Mouse (Mus musculus) bone marrow, adult 2 months (tissue): ENCODE data around the gene Tfcp2.

ENCODE experiments used
- CTCF ChIP-seq: fragments of 200-500 bp; IDR thresholded peaks from 2 replicates; pipeline ENCODE4 v1.5.1; 2011; ENCODE audit warnings: low read length, control low read depth; ENCODE audit not compliant: control insufficient read depth, insufficient read depth
- POLR2A ChIP-seq: fragments of 200-500 bp; IDR thresholded peaks from 2 replicates; pipeline ENCODE4 v1.6.1; 2011; ENCODE audit warnings: low read depth, mild to moderate bottlenecking, control low read depth, low read length, borderline replicate concordance; ENCODE audit not compliant: control insufficient read depth

- TF ChIP-seq CTCF = no peak
- TF ChIP-seq POLR2A = no peak
Observed at GRCm38 (mm10) chr15:100486450-100486849, 65.4 kb downstream of the Tfcp2 start.
